Mouse (Mus musculus): ENCODE data around the gene BC030499.

Gene BC030499

GRCm38 (mm10) chr11:78305272-78305671, 14.6 kb downstream of the BC030499 start:
- DNase-seq (ENCODE audit: low read depth, low spot score) = no peak

GRCm38 (mm10) chr11:78310861-78311511, 20.3 kb downstream of the BC030499 start:
- DNase-seq (ENCODE audit: low read depth, low spot score) = no peak

- no peak for DNase-seq (ENCODE audit: low read depth, low spot score)
These were observed 23.0 kb downstream of the BC030499 start for GRCm38 (mm10) chr11:78313662-78314061.

GRCm38 (mm10) chr11:78318411-78318810, 27.8 kb downstream of the BC030499 start:
- no peak for DNase-seq (ENCODE audit: low read depth, low spot score)

- no peak for DNase-seq (ENCODE audit: low read depth, low spot score)
These were observed 31.6 kb downstream of the BC030499 start for GRCm38 (mm10) chr11:78322076-78322831.

- DNase-seq (ENCODE audit: low read depth, low spot score) = no peak
These were observed 32.2 kb downstream of the BC030499 start, which contains the start of gene Aldoc for GRCm38 (mm10) chr11:78322860-78323259. Aldoc (plus strand) TSS chr11:78322968.

GRCm38 (mm10) chr11:78324000-78324785, 33.6 kb downstream of the BC030499 start:
- DNase-seq (ENCODE audit: low read depth, low spot score) = no peak

- DNase-seq (ENCODE audit: low read depth, low spot score) = no peak
These were observed 34.3 kb downstream of the BC030499 start for GRCm38 (mm10) chr11:78324965-78325364.

- no peak for DNase-seq (ENCODE audit: low read depth, low spot score)
These were observed 36.6 kb downstream of the BC030499 start for GRCm38 (mm10) chr11:78327215-78327614.

GRCm38 (mm10) chr11:78327634-78328511, 37.2 kb downstream of the BC030499 start, which contains the start of gene Pigs:
Pigs (plus strand) TSS chr11:78328415.
- DNase-seq (ENCODE audit: low read depth, low spot score) = peak; percentile 80

GRCm38 (mm10) chr11:78328512-78329056, 37.9 kb downstream of the BC030499 start:
- DNase-seq (ENCODE audit: low read depth, low spot score) = no peak

GRCm38 (mm10) chr11:78332676-78333075, 42.0 kb downstream of the BC030499 start:
- DNase-seq (ENCODE audit: low read depth, low spot score) = no peak

- no peak for DNase-seq (ENCODE audit: low read depth, low spot score)
These were observed 43.4 kb downstream of the BC030499 start for GRCm38 (mm10) chr11:78333992-78334391.

GRCm38 (mm10) chr11:78337040-78337439, 46.4 kb downstream of the BC030499 start:
- no peak for DNase-seq (ENCODE audit: low read depth, low spot score)

- no peak for DNase-seq (ENCODE audit: low read depth, low spot score)
These were observed 51.1 kb downstream of the BC030499 start for GRCm38 (mm10) chr11:78341702-78342101.

- DNase-seq (ENCODE audit: low read depth, low spot score) = peak; percentile 61
These were observed 53.0 kb downstream of the BC030499 start, which contains the start of gene Unc119 for GRCm38 (mm10) chr11:78343381-78344327. Unc119 (plus strand) TSS chr11:78343482.

- no peak for DNase-seq (ENCODE audit: low read depth, low spot score)
These were observed 53.8 kb downstream of the BC030499 start for GRCm38 (mm10) chr11:78344328-78344889.

GRCm38 (mm10) chr11:78344890-78345715, 54.5 kb downstream of the BC030499 start:
- no peak for DNase-seq (ENCODE audit: low read depth, low spot score)
